Mouse (Mus musculus): ENCODE data around the gene Dmpk.

GRCm38 (mm10) chr7:19094826-19095750 is 11.4 kb downstream of the Dmpk start:
- TF ChIP-seq CTCF (IDR thresholded peaks at IDR 0.05; ENCODE audit: low read depth) (no peak), EP300 (IDR thresholded peaks at IDR 0.05; ENCODE audit: low read depth) (no peak)

All from liver, embryonic 14.5 days (tissue).